Mouse (Mus musculus) heart, embryonic 16.5 days (tissue): ENCODE measurements at regions not wholly inside any gene's neighbourhood (a gene's known extent, or its start where the extent isn't known, plus 50 kb on each side); places are given as distances from the start of the nearest gene placed in this dataset.

Source experiments
- ATAC-seq: fragments of 200-750 bp; cut with Nextera tagmentation; replicated peaks from 2 replicates; pipeline ENCODE4 v1.8.0; 2017; ENCODE audit warnings: moderate number of reproducible peaks; ENCODE audit not compliant: insufficient read depth, low FRiP score; ENCODE audit errors: extremely low read depth
- H3K27ac ChIP-seq: fragments of 300-500 bp; sonication (generic); 2 replicates; pipeline ENCODE4 v1.5.1; 2014; ENCODE audit warnings: mild to moderate bottlenecking, low read length, control low read depth, moderate library complexity
- H3K27me3 ChIP-seq: fragments of 300-500 bp; sonication (generic); 2 replicates; pipeline ENCODE4 v1.6.1; 2014; ENCODE audit warnings: low read length, mixed read lengths; ENCODE audit not compliant: control insufficient read depth, insufficient read depth
- H3K36me3 ChIP-seq: fragments of 300-500 bp; sonication (generic); 2 replicates; pipeline ENCODE4 v1.6.1; 2014; ENCODE audit not compliant: control insufficient read depth, insufficient read depth
- H3K4me1 ChIP-seq: fragments of 300-500 bp; sonication (generic); 2 replicates; pipeline ENCODE4 v1.6.1; 2014; ENCODE audit warnings: low read length, mixed read lengths; ENCODE audit not compliant: control insufficient read depth, insufficient read depth
- H3K4me2 ChIP-seq: fragments of 300-500 bp; sonication (generic); 2 replicates; pipeline ENCODE4 v1.6.1; 2014; ENCODE audit warnings: low read depth, mild to moderate bottlenecking, control low read depth, low read length
- H3K4me3 ChIP-seq: fragments of 300-500 bp; sonication (generic); 2 replicates; pipeline ENCODE4 v1.5.1; 2014; ENCODE audit warnings: mild to moderate bottlenecking, control low read depth, low read length
- H3K9ac ChIP-seq: fragments of 300-500 bp; sonication (generic); 2 replicates; pipeline ENCODE4 v1.6.1; 2014; ENCODE audit warnings: low read length, control low read depth
- H3K9me3 ChIP-seq: fragments of 300-500 bp; sonication (generic); replicated peaks from 2 replicates; pipeline ENCODE4 v1.6.1; 2016; ENCODE audit warnings: low read length; ENCODE audit not compliant: control insufficient read depth
- WGBS: fragments of 180-500 bp; shearing (Covaris S2); extraction: QIAGEN DNeasy Blood & Tissue Kit; methylation state at CpG from one replicate; pipeline ENCODE4 v1.1.7; 2014; 5-methylcytosine and 5-hydroxymethylcytosine counted together

DNA sequence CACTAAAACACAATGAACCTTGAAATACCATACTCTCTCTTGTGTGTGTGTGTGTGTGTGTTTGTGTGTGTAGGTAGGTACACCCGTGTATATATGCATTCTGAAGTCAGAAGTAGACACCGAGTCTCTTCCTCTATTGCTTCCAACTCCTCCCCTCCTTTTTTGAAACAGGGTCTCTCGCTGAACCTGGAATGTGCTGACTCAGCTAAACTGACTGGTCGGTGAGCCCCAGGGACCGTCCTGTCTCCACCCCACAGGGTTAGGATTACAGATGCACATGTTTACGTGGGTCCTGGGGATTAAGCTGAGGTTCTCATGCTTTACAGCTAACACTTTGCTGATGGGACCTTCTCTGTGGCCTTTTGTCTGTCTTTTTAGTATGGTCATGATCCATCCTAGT is 74.8 kb upstream of the Nfil3 start:
- Histone ChIP-seq H3K4me3 (no peak overlapping the region), H3K4me2 (no peak overlapping the region), H3K27me3 (no peaks in the 10 kb centered on the region), H3K4me1 (no peaks in the 10 kb centered on the region), H3K27ac (no peak overlapping the region), H3K9ac (no peak overlapping the region), H3K36me3 (no peaks in the 10 kb centered on the region), H3K9me3 (0 out of 2 replicates have a peak, but pooled peaks cover 2% of the 10 kb centered on the region)
- no peak for ATAC-seq
- 72% methylated on average over 6 of the region's 6 CpGs for WGBS

DNA sequence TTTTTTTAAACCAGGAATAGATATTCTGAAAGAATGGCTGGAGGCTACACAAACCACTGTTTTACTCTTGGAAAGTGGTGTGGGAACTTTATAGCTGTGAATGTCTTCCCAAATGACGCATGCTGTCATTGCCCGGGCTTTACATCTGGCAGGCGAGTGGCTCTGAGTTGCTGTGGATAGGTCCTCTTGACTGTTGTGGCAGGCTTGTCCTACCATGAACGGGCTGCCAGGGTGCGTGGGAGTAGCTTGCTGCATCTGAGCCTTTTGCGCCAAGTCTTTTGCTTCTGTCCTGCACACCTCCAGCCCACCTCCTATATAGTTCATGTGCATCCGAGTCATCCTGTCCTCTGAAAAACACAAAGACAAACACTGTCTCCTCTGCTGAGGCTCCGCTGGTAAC is 72.3 kb upstream of the Nfil3 start:
- ATAC-seq, result no peak
- WGBS, result 64% methylated on average over 8 of the region's 8 CpGs
- no peaks in the 10 kb centered on the region for H3K9me3 ChIP-seq

DNA sequence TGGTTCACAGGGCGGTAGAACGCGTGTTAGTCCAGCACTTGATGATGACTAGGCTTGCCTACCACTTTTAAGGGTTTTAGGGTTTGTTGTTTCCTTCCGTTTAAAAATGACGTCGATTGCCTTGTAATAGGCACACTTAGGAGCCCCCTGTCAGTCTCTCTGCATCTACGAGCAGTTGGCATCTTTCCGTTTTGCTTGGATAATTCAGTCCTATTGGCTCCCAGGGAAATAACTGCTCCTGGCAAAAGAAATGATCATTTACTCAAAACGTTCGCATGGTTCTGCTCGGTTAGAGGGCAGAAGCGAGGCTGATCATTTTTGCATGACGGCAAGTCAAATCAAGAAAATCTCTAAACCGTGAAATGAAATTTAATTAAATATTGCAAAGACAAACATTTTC is 71.9 kb upstream of the Nfil3 start:
- Histone ChIP-seq H3K36me3 (no peaks in the 10 kb centered on the region), H3K4me3 (no peak overlapping the region), H3K9ac (no peak overlapping the region), H3K4me2 (no peak overlapping the region), H3K9me3 (no peaks in the 10 kb centered on the region), H3K4me1 (no peaks in the 10 kb centered on the region), H3K27me3 (no peaks in the 10 kb centered on the region), H3K27ac (no peak overlapping the region)
- WGBS, result 88% methylated on average over 14 of the region's 14 CpGs
- ATAC-seq, result no peak

More for the DNA sequence above, 72.3 kb upstream of the Nfil3 start:
- Histone ChIP-seq H3K36me3 (no peaks in the 10 kb centered on the region), H3K4me2 (no peak overlapping the region), H3K27me3 (no peaks in the 10 kb centered on the region), H3K27ac (no peak overlapping the region), H3K9ac (no peak overlapping the region), H3K4me1 (no peaks in the 10 kb centered on the region), H3K4me3 (no peak overlapping the region)

DNA sequence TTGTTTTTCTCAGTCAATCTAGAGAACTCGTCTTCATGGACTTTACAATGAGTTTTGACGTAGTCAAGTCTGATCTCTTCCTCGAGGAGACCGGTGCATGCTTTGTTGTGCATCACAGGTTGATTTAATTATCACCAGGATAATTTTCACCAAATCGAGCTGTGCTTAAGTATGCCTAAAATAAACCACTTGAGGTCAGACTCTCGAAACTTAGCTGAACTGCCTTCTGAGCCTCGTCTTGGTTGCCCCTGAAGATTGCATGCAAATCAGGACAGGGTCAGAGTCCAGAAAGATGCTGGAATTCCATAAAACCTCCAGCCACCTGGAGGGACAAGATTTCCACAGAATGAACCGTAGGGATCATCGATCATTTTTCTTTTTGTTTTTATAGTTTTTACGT is 71.3 kb upstream of the Nfil3 start:
- H3K4me2 ChIP-seq, result no peak overlapping the region
- ATAC-seq, result no peak
- no peaks in the 10 kb centered on the region for H3K27me3 ChIP-seq
- H3K36me3 ChIP-seq, result no peaks in the 10 kb centered on the region
- no peak overlapping the region for H3K9ac ChIP-seq
- WGBS, result 63% methylated on average over 10 of the region's 10 CpGs
- no peak overlapping the region for H3K4me3 ChIP-seq
- H3K27ac ChIP-seq, result no peak overlapping the region
- no peaks in the 10 kb centered on the region for H3K4me1 ChIP-seq
- H3K9me3 ChIP-seq, result no peaks in the 10 kb centered on the region

DNA sequence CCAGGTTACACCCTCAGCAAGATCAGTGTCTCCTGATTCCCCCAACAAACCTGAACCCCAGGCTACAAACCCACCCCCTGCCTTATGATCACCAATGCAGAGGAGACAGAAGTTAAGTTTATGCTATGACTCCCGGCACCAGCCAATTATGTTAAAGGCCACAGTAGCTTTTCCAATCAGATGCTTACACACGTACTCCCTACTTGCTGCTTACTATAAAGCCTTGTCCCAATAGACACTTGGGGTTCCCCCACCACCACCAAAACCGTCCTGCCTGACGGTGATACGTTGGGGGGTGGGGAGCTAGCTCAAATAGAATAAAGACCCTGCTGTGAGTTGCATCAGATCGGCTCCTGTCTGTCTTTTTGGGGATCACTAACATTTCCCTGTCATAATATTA is 70.5 kb upstream of the Nfil3 start:
- Histone ChIP-seq H3K9me3 (no peaks in the 10 kb centered on the region), H3K27me3 (no peaks in the 10 kb centered on the region), H3K4me2 (no peak overlapping the region), H3K36me3 (no peaks in the 10 kb centered on the region), H3K4me1 (no peaks in the 10 kb centered on the region), H3K4me3 (no peak overlapping the region), H3K27ac (no peak overlapping the region), H3K9ac (no peak overlapping the region)
- 85% methylated on average over 6 of the region's 6 CpGs for WGBS
- ATAC-seq, result no peak

DNA sequence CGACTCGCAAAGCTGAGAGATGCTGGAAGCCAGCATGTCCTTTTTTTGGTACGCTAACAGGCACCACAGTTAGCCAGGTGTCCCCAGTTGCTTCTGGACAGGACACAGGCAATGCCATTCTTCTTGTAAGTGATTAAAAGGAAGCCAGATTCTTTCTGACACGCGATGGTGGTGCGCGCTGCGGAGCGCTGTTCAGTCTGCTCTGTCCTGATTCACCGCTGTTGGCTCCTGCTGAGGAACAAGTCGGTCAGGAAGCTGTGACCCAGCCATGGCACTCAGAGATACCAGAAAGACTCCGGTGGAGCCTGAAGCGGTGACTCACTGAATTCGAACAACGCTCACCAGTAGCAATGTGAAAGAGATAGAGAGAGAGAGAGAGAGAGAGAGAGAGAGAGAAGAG is 68.3 kb upstream of the Nfil3 start:
- Histone ChIP-seq H3K9ac (no peak overlapping the region), H3K27me3 (no peaks in the 10 kb centered on the region), H3K27ac (no peak overlapping the region), H3K4me2 (no peak overlapping the region), H3K36me3 (no peaks in the 10 kb centered on the region), H3K4me3 (no peak overlapping the region), H3K4me1 (no peaks in the 10 kb centered on the region), H3K9me3 (no peaks in the 10 kb centered on the region)
- WGBS, result 76% methylated on average over 15 of the region's 15 CpGs
- no peak for ATAC-seq

DNA sequence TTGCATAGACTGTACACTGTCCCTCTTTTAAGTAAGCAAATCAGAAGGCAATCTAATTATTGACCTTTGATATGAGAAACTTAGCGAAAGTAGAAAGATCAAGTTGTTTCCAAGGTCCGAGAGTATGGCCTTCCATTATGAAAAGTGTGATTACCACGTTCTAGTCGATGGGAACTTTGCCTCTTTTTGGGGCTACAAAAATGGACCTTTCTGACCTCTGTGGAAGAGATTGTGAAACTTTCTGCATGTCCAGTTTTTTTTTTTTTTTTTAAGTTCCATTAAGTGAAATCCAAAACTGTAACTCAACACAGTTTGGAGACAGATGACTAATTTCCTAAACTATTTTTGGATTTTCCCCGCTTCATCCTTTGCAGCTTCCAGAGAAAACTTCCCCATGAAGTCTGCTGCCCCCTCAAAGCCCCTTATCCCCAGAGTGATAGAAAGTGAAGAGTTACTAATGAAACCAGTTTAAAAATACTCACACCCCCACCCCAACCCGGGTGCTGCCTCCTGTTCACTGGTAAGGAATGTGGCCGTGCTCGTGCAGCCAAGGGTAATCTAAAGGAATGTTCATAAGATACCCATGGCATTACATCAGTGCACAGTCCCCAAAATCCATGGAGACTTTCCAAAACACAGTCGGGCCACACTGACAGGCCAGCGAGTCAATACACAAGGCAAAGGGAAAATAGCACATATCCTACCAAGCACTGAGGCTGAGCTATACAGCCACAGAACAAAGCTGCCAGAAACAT is 52.5 kb upstream of the Nfil3 start:
- no peaks in the 10 kb centered on the region; the same call in 1 of the 2 replicates for H3K9me3 ChIP-seq
- H3K27me3 ChIP-seq, result no peaks in the 10 kb centered on the region
- no peak overlapping the region for H3K4me3 ChIP-seq
- H3K36me3 ChIP-seq, result no peaks in the 10 kb centered on the region
- peak overlapping the region; percentile 95 for H3K27ac ChIP-seq
- peaks cover 21% of the 10 kb centered on the region for H3K4me1 ChIP-seq
- 35% methylated on average over 10 of the region's 10 CpGs for WGBS
- peak overlapping the region; percentile 57 for H3K9ac ChIP-seq
- peak; percentile 95 for ATAC-seq
- H3K4me2 ChIP-seq, result peak overlapping the region; percentile 33
